Mouse (Mus musculus) liver, adult 2 months (tissue): ENCODE results near the gene Fam183b. TPM values are rescaled to one million over a fixed set of nuclear protein-coding genes. Genes with fewer than 3 reads are reported as not detected.

Experiments
- DNase-seq: peaks from one replicate; pipeline ENCODE4 v3.0.0-alpha.2; 2011; ENCODE audit warnings: low read depth, low spot score; ENCODE audit errors: extremely low read depth
- H3K27ac ChIP-seq: fragments of 200-500 bp; replicated peaks from 2 replicates; pipeline ENCODE4 v1.5.1; 2012; ENCODE audit warnings: low read depth, mild to moderate bottlenecking, control low read depth, inconsistent platforms, low read length; ENCODE audit not compliant: insufficient read depth
- H3K27me3 ChIP-seq: fragments of 200-500 bp; 2 replicates; pipeline ENCODE4 v1.6.1; 2012; ENCODE audit warnings: mild to moderate bottlenecking, moderate library complexity, low read length, inconsistent platforms; ENCODE audit not compliant: control insufficient read depth, insufficient read depth
- H3K36me3 ChIP-seq: fragments of 200-500 bp; 2 replicates; pipeline ENCODE4 v1.6.1; 2012; ENCODE audit warnings: low read length, inconsistent platforms; ENCODE audit not compliant: control insufficient read depth, insufficient read depth
- H3K4me1 ChIP-seq: fragments of 200-500 bp; 2 replicates; pipeline ENCODE4 v1.6.1; 2011; ENCODE audit warnings: low read length; ENCODE audit not compliant: control insufficient read depth, insufficient read depth
- H3K4me3 ChIP-seq: fragments of 200-500 bp; 2 replicates; pipeline ENCODE4 v1.5.1; 2011; ENCODE audit warnings: low read depth, mild to moderate bottlenecking, control low read depth, low read length, moderate library complexity; ENCODE audit not compliant: insufficient read depth
- H3K79me2 ChIP-seq: fragments of 200-500 bp; 2 replicates; pipeline ENCODE4 v1.6.1; 2012; ENCODE audit warnings: inconsistent platforms, mild to moderate bottlenecking, low read length, moderate library complexity; ENCODE audit not compliant: control insufficient read depth, insufficient read depth
- H3K9ac ChIP-seq: fragments of 200-500 bp; 2 replicates; pipeline ENCODE4 v1.6.1; 2012; ENCODE audit warnings: low read depth, mild to moderate bottlenecking, control low read depth, inconsistent platforms, low read length
- CTCF ChIP-seq: fragments of 200-500 bp; IDR thresholded peaks from 2 replicates; pipeline ENCODE4 v1.5.1; 2011; ENCODE audit warnings: low read depth, low read length, control low read depth
- POLR2A ChIP-seq: fragments of 200-500 bp; IDR thresholded peaks from 2 replicates; pipeline ENCODE4 v1.6.1; 2011; ENCODE audit warnings: low read length, control low read depth; ENCODE audit not compliant: insufficient read depth; ENCODE audit errors: extremely low read depth
- WGBS: fragments of 180-500 bp; shearing (Covaris S2); methylation state at CpG from one replicate; pipeline ENCODE4 v1.1.7; 2018; 5-methylcytosine and 5-hydroxymethylcytosine counted together
- polyA plus RNA-seq: library from polyadenylated mRNA; depleted of rRNA; stranded (reverse); fragments of >200 nt; gene quantifications from 2 replicates; pipeline ENCODE4 v1.2.3, GENCODE M21; 2012
- total RNA-seq: library from RNA; depleted of rRNA; stranded (reverse); fragments of >200 nt; gene quantifications from 2 replicates; pipeline ENCODE4 v1.2.3, GENCODE M21; 2014

The Fam183b gene
- total and polyA plus RNA-seq, 2 experiments = not detected

- WGBS = 79% methylated on average over 5 of the region's 5 CpGs
- no peak for DNase-seq
Measured at GRCm38 (mm10) chr11:58799747-58800146, 2.0 kb downstream of the Fam183b start.

GRCm38 (mm10) chr11:58796850-58797249 lies 4.9 kb downstream of the Fam183b start:
- H3K9ac ChIP-seq = no peak overlapping the region
- H3K27me3 ChIP-seq = no peaks in the 10 kb centered on the region
- WGBS = 76% methylated on average over 7 of the region's 7 CpGs
- TF ChIP-seq POLR2A = no peak
- no peak for TF ChIP-seq CTCF
- DNase-seq = no peak
- no peaks in the 10 kb centered on the region for H3K79me2 ChIP-seq
- H3K4me1 ChIP-seq = no peaks in the 10 kb centered on the region
- no peaks in the 10 kb centered on the region for H3K36me3 ChIP-seq
- H3K27ac ChIP-seq = no peak overlapping the region
- no peak overlapping the region for H3K4me3 ChIP-seq

More at GRCm38 (mm10) chr11:58799747-58800146, 2.0 kb downstream of the Fam183b start:
- Histone ChIP-seq H3K9ac (no peak overlapping the region), H3K79me2 (no peaks in the 10 kb centered on the region), H3K27me3 (no peaks in the 10 kb centered on the region), H3K4me1 (peaks cover 7% of the 10 kb centered on the region), H3K4me3 (no peak overlapping the region), H3K36me3 (no peaks in the 10 kb centered on the region), H3K27ac (no peak overlapping the region)
- no peak for TF ChIP-seq POLR2A

- Histone ChIP-seq H3K27me3 (no peaks in the 10 kb centered on the region), H3K27ac (no peak overlapping the region), H3K4me3 (no peak overlapping the region), H3K36me3 (no peaks in the 10 kb centered on the region), H3K4me1 (no peaks in the 10 kb centered on the region), H3K9ac (no peak overlapping the region), H3K79me2 (no peaks in the 10 kb centered on the region)
- TF ChIP-seq POLR2A = no peak
- no peak for TF ChIP-seq CTCF
- 88% methylated on average over 2 of the region's 2 CpGs for WGBS
- DNase-seq = no peak
Measured at GRCm38 (mm10) chr11:58795856-58796255, 5.9 kb downstream of the Fam183b start.

- H3K27ac ChIP-seq = no peak overlapping the region
- DNase-seq = no peak
- no peaks in the 10 kb centered on the region for H3K27me3 ChIP-seq
Measured at GRCm38 (mm10) chr11:58790646-58791045, 11.1 kb downstream of the Fam183b start.

GRCm38 (mm10) chr11:58790053-58790452 lies 11.7 kb downstream of the Fam183b start:
- Histone ChIP-seq H3K79me2 (no peaks in the 10 kb centered on the region), H3K27ac (no peak overlapping the region)
- WGBS = 45% methylated on average over 2 of the region's 2 CpGs

More at GRCm38 (mm10) chr11:58790646-58791045, 11.1 kb downstream of the Fam183b start:
- 79% methylated on average over 6 of the region's 6 CpGs for WGBS
- no peaks in the 10 kb centered on the region for H3K79me2 ChIP-seq
- H3K9ac ChIP-seq = no peak overlapping the region
- TF ChIP-seq POLR2A (no peak), CTCF (no peak)
- H3K4me1 ChIP-seq = no peaks in the 10 kb centered on the region
- H3K36me3 ChIP-seq = no peaks in the 10 kb centered on the region
- H3K4me3 ChIP-seq = no peak overlapping the region

GRCm38 (mm10) chr11:58789532-58789931 lies 12.2 kb downstream of the Fam183b start:
- H3K9ac ChIP-seq = no peak overlapping the region
- H3K27me3 ChIP-seq = no peaks in the 10 kb centered on the region
- no peak for DNase-seq
- H3K27ac ChIP-seq = no peak overlapping the region
- no peak for TF ChIP-seq POLR2A
- TF ChIP-seq CTCF = no peak
- H3K79me2 ChIP-seq = no peaks in the 10 kb centered on the region
- H3K4me1 ChIP-seq = no peaks in the 10 kb centered on the region
- WGBS = 26% methylated on average over 3 of the region's 3 CpGs
- no peak overlapping the region for H3K4me3 ChIP-seq
- no peaks in the 10 kb centered on the region for H3K36me3 ChIP-seq

More at GRCm38 (mm10) chr11:58790053-58790452, 11.7 kb downstream of the Fam183b start:
- DNase-seq = no peak
- Histone ChIP-seq H3K27me3 (no peaks in the 10 kb centered on the region), H3K36me3 (no peaks in the 10 kb centered on the region), H3K4me1 (no peaks in the 10 kb centered on the region), H3K9ac (no peak overlapping the region), H3K4me3 (no peak overlapping the region)
- no peak for TF ChIP-seq CTCF
- TF ChIP-seq POLR2A = no peak
